Mouse (Mus musculus) ES-E14 (cell line): ENCODE data around the gene Rrm2. TPM values are rescaled to one million over a fixed set of nuclear protein-coding genes. Genes with fewer than 3 reads are reported as not detected.

ENCODE experiments used
- DNase-seq: peaks from one replicate; pipeline ENCODE4 v3.0.0-alpha.2; 2013; ENCODE audit warnings: low read depth, low spot score
- H3K27ac ChIP-seq: 2 replicates; pipeline ENCODE4 v1.5.1; 2012; ENCODE audit warnings: low read depth, mild to moderate bottlenecking, low read length, moderate library complexity, mixed read lengths; ENCODE audit not compliant: poor library complexity, insufficient read depth, severe bottlenecking
- H3K36me3 ChIP-seq: 2 replicates; pipeline ENCODE4 v1.6.1; 2012; ENCODE audit warnings: mild to moderate bottlenecking, low read length, moderate library complexity, mixed read lengths; ENCODE audit not compliant: control insufficient read depth, poor library complexity, insufficient read depth, severe bottlenecking
- H3K4me1 ChIP-seq, 2 experiments: fragments of 150-350 bp in 1 of 2; sonication (generic) in 1 of 2; 2 replicates each; pipeline ENCODE4 v1.6.1; 2012; ENCODE audit warnings: low read length in 2 of 2, mild to moderate bottlenecking in 1 of 2, mixed read lengths in 1 of 2; ENCODE audit not compliant: control insufficient read depth in 2 of 2, insufficient read depth in 2 of 2, poor library complexity in 1 of 2
- H3K4me3 ChIP-seq, 2 experiments: fragments of 150-350 bp in 1 of 2; sonication (generic) in 1 of 2; 2 replicates each; pipeline ENCODE4 v1.5.1; 2012; ENCODE audit warnings: low read length in 2 of 2, low read depth in 1 of 2, mild to moderate bottlenecking in 1 of 2, mixed read lengths in 1 of 2; ENCODE audit not compliant: insufficient read depth in 1 of 2, poor library complexity in 1 of 2, severe bottlenecking in 1 of 2
- H3K9ac ChIP-seq: 2 replicates; pipeline ENCODE4 v1.6.1; 2012; ENCODE audit warnings: low read depth, mild to moderate bottlenecking, low read length, mixed read lengths; ENCODE audit not compliant: poor library complexity, insufficient read depth, severe bottlenecking
- H3K9me3 ChIP-seq: fragments of 150-350 bp; sonication (generic); 2 replicates; pipeline ENCODE4 v1.6.1; 2012; ENCODE audit warnings: low read depth, mild to moderate bottlenecking, low read length; ENCODE audit not compliant: control insufficient read depth, insufficient read depth
- CHD2 ChIP-seq: IDR thresholded peaks from 2 replicates; pipeline ENCODE4 v1.6.1; 2014; ENCODE audit warnings: mild to moderate bottlenecking, low read depth, low read length, inconsistent platforms
- HCFC1 ChIP-seq: IDR thresholded peaks from 2 replicates; pipeline ENCODE4 v1.6.1; 2012; ENCODE audit warnings: low read length, inconsistent platforms, borderline replicate concordance; ENCODE audit not compliant: insufficient read depth
- MAFK ChIP-seq: IDR thresholded peaks from 2 replicates; pipeline ENCODE4 v1.6.1; 2014; ENCODE audit warnings: mild to moderate bottlenecking, low read depth, low read length, inconsistent platforms; ENCODE audit not compliant: insufficient read depth
- ZC3H11A ChIP-seq: IDR thresholded peaks from 2 replicates; pipeline ENCODE4 v1.6.1; 2012; ENCODE audit warnings: low read depth, mild to moderate bottlenecking, inconsistent platforms, low read length, borderline replicate concordance
- ZNF384 ChIP-seq: IDR thresholded peaks from 2 replicates; pipeline ENCODE4 v1.6.1; 2012; ENCODE audit warnings: low read depth, low read length, inconsistent platforms
- in situ Hi-C, 2 experiments: fragments of 600-800 bp; cut with MboI; formaldehyde crosslinking; loops; one replicate each; pipeline ENCODE4 v1.15.1; 2025; ENCODE audit warnings: low sequenced_read_pairs in 2 of 2, inconsistent platforms in 1 of 2; ENCODE audit not compliant: unreplicated experiment in 2 of 2
- total RNA-seq: library from RNA; depleted of rRNA; stranded (reverse); fragments of 300-350 nt; gene quantifications from 2 replicates; pipeline ENCODE4 v1.2.3, GENCODE M21; 2012

Rrm2 gene
- total RNA-seq, 1 experiment: 112 TPM

- Histone ChIP-seq H3K27ac (peak overlapping the region; percentile 39; the same call in 1 of the 2 replicates), H3K9ac (no peak overlapping the region), H3K36me3 (no peaks in the 10 kb centered on the region), H3K4me1 (peaks cover 0 to 17% of the 10 kb centered on the region in 2 experiments; a peak in 2 of 4 replicates), H3K9me3 (no peaks in the 10 kb centered on the region), H3K4me3 (no peak overlapping the region)
- TF ChIP-seq MAFK (no peak), ZNF384 (no peak), HCFC1 (no peak)
- no peak for DNase-seq
- in situ Hi-C loops: no loop called here
Measured at GRCm38 (mm10) chr12:24723434-24723833, 15.4 kb downstream of the Rrm2 start.

GRCm38 (mm10) chr12:24723859-24724258 lies 15.8 kb downstream of the Rrm2 start:
- Histone ChIP-seq H3K9ac (peak overlapping the region; percentile 33; the same call in 1 of the 2 replicates), H3K4me1 (peaks cover 0 to 17% of the 10 kb centered on the region in 2 experiments; a peak in 2 of 4 replicates), H3K9me3 (no peaks in the 10 kb centered on the region), H3K4me3 (no peak overlapping the region), H3K36me3 (no peaks in the 10 kb centered on the region), H3K27ac (peak overlapping the region; percentile 48; the same call in 1 of the 2 replicates)
- in situ Hi-C loops: no loop called here
- no peak for DNase-seq
- TF ChIP-seq ZNF384 (no peak), HCFC1 (no peak), CHD2 (no peak), MAFK (no peak), ZC3H11A (no peak)

- no peak overlapping the region for H3K4me3 ChIP-seq
- H3K27ac ChIP-seq: peak overlapping the region; percentile 48; the same call in 1 of the 2 replicates
- DNase-seq: peak; percentile 75
- H3K9ac ChIP-seq: peak overlapping the region; percentile 33; the same call in 1 of the 2 replicates
- H3K9me3 ChIP-seq: no peaks in the 10 kb centered on the region
- H3K4me1 ChIP-seq: peaks cover 0 to 17% of the 10 kb centered on the region in 2 experiments; a peak in 2 of 4 replicates
- H3K36me3 ChIP-seq: no peaks in the 10 kb centered on the region
- TF ChIP-seq MAFK (no peak), CHD2 (no peak), HCFC1 (no peak), ZNF384 (no peak), ZC3H11A (no peak)
- in situ Hi-C loops: no loop called here
Measured at GRCm38 (mm10) chr12:24724369-24724768, 16.3 kb downstream of the Rrm2 start.

GRCm38 (mm10) chr12:24734828-24735394 lies 26.9 kb downstream of the Rrm2 start:
- in situ Hi-C loops: no loop called here
- no peaks in the 10 kb centered on the region for H3K9me3 ChIP-seq
- H3K9ac ChIP-seq: no peak overlapping the region
- no peak overlapping the region for H3K4me3 ChIP-seq
- H3K36me3 ChIP-seq: no peaks in the 10 kb centered on the region
- H3K4me1 ChIP-seq: no peaks in the 10 kb centered on the region
- TF ChIP-seq CHD2: no peak
- TF ChIP-seq HCFC1: no peak
- no peak for TF ChIP-seq ZNF384
- DNase-seq: no peak
- H3K27ac ChIP-seq: no peak overlapping the region

GRCm38 (mm10) chr12:24736956-24737355 lies 28.9 kb downstream of the Rrm2 start:
- in situ Hi-C loops: no loop called here

More at GRCm38 (mm10) chr12:24736956-24737355, 28.9 kb downstream of the Rrm2 start:
- DNase-seq: no peak
- Histone ChIP-seq H3K4me3 (no peak overlapping the region), H3K9me3 (no peaks in the 10 kb centered on the region), H3K27ac (no peak overlapping the region), H3K4me1 (no peaks in the 10 kb centered on the region), H3K9ac (no peak overlapping the region), H3K36me3 (no peaks in the 10 kb centered on the region)
- TF ChIP-seq ZC3H11A (no peak), HCFC1 (no peak), MAFK (no peak), ZNF384 (no peak), CHD2 (no peak)
